Mouse (Mus musculus): ENCODE data around the gene Gm28038. TPM values are rescaled to one million over a fixed set of nuclear protein-coding genes. Genes with fewer than 3 reads are reported as not detected.

Gene Gm28038
- total RNA-seq, 1 experiment from 2014 or later: not detected

DNA sequence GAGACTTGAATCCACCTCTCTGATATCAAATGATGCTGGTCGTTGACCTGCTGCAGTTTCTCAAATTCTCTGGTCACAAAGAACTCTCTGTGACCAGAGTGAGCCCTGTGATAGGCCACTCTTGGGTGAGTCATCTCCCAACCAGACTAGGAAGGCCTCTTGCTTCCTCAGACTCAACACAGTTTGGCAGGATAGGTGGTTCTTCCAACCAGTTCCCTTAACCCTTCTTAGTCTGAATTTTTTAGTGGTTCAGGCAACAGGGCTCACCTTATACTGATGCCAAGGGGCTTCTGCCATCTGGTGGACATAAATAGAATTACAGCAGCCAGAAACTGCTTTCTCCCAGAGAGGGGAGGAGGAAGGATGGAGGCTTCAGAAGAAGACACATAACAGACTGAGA is 10.7 kb upstream of the Gm28038 start:
- ATAC-seq (ENCODE audit: extremely low read depth, insufficient number of reproducible peaks, low FRiP score, poor library complexity, severe bottlenecking): peak; percentile 75

DNA sequence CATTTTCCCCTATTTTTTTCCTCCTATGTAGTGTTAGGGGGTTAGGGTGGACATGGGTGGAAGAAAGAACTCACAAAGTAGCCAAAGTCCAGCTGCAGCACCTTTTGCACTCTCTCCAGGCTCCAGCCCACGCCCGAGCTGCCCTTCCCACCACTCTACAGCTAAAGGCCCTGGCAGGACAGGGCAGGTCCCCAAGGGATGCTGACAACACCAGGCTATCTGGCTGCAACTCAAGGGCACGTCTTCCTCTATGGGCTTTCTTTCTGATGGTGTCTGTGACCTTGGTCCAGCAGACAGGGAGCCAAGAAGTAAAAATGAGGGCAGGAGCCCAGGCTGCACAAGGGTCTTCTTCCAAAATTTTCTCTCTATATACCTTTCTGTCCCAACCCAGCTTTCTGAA is 808 bp downstream of the Gm28038 start:
- ATAC-seq (ENCODE audit: extremely low read depth, insufficient number of reproducible peaks, low FRiP score, poor library complexity, severe bottlenecking): no peak

DNA sequence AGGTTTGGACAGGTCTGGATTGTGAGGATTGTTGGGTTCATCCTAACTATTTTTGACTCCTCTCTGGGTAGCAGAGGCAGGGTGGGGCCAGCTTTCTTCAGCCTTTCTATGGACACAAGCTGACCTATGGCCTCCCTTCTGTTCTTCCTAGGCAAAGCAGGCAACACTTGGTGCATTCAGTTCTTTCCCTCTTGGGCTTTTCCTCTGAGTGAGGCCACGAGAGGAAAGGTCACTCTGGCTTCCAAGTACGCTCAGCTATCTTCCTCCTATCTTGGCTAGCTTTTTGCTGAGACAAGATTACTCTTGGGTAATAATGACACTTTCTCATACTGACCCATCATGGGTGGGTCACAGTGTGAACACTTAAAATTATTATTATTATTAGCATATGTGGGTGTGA is 2.4 kb downstream of the Gm28038 start:
- no peak for ATAC-seq (ENCODE audit: extremely low read depth, insufficient number of reproducible peaks, low FRiP score, poor library complexity, severe bottlenecking)

DNA sequence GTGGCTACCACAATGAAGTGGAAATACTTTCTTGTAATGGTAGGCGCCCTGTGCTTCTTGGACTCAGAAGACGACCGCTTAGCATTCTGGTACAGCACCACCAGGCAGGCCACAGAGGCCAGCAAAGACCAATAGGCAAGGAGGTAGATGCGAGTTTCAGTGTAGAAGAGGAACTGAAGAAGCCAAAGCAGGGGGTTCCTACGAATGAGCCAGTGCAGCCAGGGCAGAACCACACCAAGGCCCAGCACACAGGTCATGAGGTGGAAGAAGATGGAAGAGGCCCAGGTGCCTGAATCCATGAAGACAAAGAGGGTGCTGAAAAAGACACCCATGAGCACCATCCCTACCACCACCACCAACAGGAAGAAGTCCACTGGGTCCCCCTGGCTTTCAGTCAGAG is 4.2 kb downstream of the Gm28038 start:
- no peak for ATAC-seq (ENCODE audit: extremely low read depth, insufficient number of reproducible peaks, low FRiP score, poor library complexity, severe bottlenecking)

DNA sequence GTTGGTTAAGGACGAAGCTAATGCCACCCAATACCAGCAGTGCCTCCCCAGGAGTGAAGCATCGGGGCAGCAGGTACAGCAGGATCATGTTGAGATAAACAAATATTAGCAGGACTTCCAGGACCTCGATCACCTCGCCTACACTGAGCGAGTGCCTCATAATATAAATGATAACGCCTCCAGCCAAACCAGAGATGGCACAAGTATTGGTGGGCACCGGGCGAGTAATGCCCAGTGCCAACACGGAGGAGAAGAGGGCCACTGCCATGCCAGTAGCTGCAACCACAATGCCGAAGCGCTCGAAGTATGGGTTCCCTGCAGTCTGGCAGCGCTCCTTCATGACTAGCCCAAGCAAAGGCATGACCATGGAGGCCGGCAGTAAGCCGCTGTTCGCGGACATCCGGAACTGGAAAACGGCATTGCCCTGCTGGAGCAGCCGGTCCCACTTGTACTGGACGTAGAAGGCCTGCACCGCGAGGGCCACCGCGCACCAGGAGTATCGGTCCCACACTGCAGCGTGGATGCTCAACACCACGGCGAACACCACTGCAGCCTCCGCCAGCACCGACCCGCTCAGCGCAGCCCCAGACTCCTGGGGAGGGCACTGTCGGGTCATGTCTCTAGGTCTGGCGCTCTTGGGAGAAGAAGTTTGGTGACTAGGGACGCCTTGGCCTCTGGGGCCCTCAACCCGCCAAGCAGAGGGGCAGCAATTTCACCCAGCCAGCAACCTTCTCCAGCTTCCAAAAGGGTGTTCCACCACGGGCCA is 4.8 kb downstream of the Gm28038 start:
- no peak for ATAC-seq (ENCODE audit: extremely low read depth, insufficient number of reproducible peaks, low FRiP score, poor library complexity, severe bottlenecking)

DNA sequence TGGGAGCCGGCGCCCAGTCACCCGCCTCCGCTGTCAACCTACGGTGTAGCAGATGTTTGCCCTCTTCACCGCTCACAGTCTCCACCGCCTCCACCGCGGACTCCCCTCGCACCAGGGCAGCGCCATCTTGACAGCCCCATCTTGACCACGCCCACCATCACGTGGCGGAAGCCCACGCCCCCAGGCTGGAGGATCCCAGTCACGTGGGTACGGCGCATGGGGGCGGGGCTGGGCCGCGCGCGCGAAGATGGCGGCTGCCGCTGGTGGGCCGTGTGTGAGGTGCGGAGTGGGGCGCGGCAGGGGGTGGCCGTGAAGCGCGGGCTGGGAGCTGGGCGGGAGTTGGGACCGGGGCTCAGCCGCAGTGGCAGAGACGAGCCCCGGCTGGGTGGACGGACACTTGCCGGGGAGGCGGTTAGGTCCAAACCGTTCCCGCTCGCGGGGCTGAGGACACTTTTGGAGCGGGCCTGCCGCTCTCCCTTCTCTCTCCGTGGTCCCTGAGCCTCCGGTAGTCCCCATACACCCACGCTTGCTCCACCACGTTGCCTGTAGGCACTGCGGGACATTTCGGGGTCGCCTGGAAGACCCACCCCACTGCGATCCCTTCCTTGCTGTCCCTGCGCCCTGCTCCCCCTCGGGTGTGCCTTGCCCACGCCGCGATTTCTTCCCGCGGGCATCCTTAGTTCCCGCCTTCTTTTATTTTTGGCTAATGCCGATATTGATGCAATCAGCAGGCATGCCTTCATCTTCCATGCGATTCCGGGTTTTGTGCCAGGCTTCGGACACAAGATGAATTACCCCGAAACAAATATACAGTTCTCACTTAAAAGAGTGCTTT is 5.6 kb downstream of the Gm28038 start, which contains the start of the genes Dolk and Nup188:
Gene Dolk (minus strand): TSS at position 143 of the 835 bp plus-strand sequence.
Gene Nup188 (plus strand): TSS at position 206 of the 835 bp plus-strand sequence.
- peak; percentile 83 for ATAC-seq (ENCODE audit: extremely low read depth, insufficient number of reproducible peaks, low FRiP score, poor library complexity, severe bottlenecking)

DNA sequence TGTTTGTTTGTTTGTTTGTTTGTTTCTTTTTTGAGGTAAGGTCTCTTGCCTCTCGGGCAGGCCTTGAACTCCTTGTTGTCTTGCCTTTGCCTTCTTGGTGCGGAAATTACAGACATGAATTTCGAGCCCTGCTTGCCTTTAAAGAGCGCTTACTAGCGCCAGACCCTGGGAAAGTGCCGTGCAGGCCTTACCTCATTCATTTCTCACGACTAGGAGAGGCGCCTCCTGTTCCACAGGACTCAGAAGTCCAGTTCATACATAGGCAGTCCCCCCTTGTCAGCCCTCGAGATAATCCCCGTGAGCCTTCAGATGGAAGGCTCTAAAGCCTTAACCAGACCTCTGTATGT is 6.2 kb downstream of the Gm28038 start:
- no peak for ATAC-seq (ENCODE audit: extremely low read depth, insufficient number of reproducible peaks, low FRiP score, poor library complexity, severe bottlenecking)

DNA sequence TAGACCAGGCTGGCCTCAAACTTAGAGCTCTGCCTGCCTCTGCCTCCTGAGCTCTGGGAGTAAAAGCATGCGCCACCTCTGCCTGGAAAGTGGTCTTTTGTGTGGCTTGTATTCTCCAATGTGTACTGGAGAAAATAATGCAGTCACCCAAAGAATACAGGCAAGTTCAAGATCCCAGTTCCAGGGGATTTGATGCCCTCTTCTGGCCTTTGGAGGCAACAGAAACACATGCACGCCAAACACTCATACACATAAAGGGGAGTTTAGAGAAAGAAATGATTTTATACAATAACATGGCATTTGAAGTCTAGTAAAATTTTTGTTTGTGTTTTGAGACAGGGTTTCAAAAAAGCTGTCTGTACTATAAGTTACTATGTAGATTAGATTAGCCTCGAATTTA is 18.7 kb downstream of the Gm28038 start:
- no peak for ATAC-seq (ENCODE audit: extremely low read depth, insufficient number of reproducible peaks, low FRiP score, poor library complexity, severe bottlenecking)

DNA sequence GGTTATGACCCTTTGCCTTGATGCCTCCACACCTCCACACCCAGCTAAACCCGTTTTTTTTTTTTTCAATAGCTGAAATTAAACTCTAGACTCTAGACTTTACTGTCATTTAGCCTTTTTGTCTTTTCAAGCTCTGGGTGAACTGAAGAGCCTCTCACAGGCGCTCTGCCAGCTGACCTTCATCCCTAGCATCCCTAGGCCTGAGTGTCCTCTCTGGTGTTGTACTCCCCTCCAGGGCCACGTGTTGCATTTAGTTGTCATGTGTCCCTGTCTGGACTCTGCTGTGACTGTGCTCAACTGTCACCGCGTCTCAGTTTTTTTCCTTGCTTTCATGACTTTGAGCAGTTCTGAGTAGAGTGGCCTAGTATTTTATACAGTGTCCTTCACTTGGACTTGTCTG is 19.1 kb downstream of the Gm28038 start:
- ATAC-seq (ENCODE audit: extremely low read depth, insufficient number of reproducible peaks, low FRiP score, poor library complexity, severe bottlenecking): no peak

DNA sequence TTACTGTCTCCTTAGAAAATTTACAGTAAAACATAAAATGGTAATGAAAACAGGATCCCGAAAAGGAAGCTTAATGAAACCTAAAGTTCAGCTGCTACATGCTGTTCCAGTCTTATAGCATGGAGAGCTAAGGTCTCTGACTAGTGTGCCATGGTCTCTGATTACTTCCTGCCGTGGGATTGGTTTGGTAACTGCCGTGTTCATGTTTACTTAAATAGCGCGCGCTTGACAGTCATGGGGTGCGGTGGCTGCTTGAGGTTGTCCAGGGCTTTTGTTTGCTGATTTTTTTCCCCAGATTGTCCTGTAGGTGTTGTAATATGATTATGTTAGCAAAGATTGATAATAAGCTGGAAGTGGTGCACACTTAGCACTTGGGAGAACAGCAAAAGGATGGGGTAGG is 25.2 kb downstream of the Gm28038 start:
- no peak for ATAC-seq (ENCODE audit: extremely low read depth, insufficient number of reproducible peaks, low FRiP score, poor library complexity, severe bottlenecking)

DNA sequence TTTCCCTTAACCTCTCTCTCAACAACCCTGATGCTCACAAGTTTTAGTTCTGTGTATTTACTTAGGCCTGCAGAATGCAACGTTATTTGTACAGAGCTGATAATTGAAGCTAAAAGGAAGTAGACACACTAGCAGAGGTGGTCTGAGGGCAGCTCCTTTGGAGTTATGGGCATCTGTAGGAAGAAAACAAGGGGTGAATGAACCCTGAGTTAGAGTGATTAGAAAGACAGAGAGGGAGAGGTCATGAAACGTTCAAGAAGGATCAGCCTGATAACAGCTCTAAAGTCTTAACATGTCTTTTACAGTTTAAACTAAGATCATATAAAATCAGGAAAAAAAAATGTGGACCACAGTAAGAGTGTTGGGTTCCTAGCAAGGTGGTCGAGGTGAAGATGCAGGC is 28.5 kb downstream of the Gm28038 start:
- ATAC-seq (ENCODE audit: extremely low read depth, insufficient number of reproducible peaks, low FRiP score, poor library complexity, severe bottlenecking): no peak

DNA sequence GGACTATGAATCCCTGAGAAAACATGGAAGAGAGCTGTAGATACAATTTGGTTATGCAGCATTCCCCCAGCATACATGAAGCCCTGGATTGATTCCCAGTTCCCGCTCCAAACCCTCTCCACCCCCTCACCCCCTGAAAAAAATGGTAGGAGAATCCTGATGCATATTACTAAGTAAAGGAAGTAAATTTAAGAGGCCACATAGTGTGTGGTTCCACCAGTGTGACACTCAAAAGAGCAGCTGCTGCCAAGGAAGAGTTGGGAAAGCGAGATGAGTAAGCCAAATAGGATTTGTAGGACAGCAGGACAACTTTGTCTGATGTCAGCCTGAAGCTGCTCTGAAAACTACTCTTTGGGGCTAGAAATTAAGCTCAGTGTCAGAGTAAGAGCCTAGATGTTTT is 30.6 kb downstream of the Gm28038 start:
- ATAC-seq (ENCODE audit: extremely low read depth, insufficient number of reproducible peaks, low FRiP score, poor library complexity, severe bottlenecking): no peak

DNA sequence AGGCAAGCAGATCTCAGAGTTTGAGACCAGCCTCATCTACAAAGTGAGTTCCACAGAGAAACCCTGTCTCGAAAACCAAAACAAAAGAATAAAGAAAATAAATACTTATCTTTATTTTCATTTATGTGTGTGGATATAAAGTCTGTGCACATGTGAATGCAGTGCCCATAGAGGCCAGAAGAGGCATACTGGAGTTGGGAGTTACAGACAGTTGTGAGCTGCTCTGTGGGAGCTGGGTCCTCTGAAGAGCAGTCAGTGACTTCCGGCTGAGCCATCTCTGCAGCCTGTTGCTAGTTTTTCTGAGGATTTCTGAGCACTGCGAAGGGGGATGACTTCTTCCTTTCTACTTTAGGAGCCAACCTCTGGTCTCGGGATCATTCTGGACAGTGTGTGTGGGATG is 35.3 kb downstream of the Gm28038 start:
- no peak for ATAC-seq (ENCODE audit: extremely low read depth, insufficient number of reproducible peaks, low FRiP score, poor library complexity, severe bottlenecking)

DNA sequence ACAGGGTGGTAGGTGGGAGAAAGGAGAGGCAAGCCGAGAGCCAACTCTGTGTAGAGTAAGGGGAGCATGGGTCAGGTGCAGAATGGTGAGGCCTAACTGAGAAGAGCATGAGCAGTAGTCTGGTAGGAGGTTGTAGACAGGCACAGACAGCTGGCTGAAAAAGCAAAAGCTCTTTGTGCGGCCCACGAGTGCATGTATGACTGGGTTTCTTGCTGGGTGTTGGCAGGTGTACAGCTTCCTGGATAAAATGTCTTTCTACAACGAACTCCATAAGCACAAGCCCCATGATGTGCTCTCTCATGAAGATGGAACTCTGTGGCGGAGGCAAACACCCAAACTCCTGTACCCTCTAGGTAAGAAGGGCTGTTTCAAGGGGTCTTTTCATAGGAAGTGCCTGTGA is 36.1 kb downstream of the Gm28038 start:
- no peak for ATAC-seq (ENCODE audit: extremely low read depth, insufficient number of reproducible peaks, low FRiP score, poor library complexity, severe bottlenecking)

DNA sequence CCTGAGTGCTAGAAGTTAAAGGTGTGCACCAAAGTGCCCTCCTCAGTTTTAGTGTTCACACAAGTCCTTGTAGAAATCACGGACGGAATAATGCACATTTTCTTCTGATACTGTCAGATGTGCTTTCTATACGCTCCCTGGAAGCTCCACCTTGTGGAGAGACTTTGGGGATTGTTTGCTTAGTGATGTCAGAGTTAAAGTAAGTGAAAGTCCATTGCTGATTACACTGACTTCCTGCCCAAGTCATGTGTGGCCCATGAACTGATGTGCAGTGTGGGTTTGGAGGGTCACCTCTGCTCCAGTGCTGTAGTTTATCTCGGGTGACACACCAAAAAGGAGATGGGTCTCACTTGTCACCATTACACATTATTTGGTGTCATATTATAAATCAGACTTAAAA is 38.4 kb downstream of the Gm28038 start:
- ATAC-seq (ENCODE audit: extremely low read depth, insufficient number of reproducible peaks, low FRiP score, poor library complexity, severe bottlenecking): no peak

DNA sequence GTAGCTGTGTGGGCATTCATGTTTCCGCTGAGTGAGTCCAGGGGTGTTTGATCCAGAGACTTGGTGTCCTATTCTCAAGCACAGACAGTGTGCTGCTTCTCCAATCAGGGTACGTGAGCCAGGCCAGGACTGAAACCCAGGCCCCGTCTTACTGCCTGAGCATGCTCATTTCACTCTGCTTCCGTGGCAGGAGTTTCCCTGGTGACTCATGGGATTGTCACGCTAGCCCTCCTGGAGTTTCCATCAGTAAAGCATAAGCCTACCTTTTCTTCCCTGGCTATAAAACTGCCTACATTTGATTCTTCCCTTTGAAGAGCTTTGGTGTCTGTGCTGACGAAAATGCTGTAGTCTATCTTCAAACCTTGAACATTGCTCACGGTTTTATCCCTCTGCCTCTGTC is 42.3 kb downstream of the Gm28038 start:
- no peak for ATAC-seq (ENCODE audit: extremely low read depth, insufficient number of reproducible peaks, low FRiP score, poor library complexity, severe bottlenecking)

DNA sequence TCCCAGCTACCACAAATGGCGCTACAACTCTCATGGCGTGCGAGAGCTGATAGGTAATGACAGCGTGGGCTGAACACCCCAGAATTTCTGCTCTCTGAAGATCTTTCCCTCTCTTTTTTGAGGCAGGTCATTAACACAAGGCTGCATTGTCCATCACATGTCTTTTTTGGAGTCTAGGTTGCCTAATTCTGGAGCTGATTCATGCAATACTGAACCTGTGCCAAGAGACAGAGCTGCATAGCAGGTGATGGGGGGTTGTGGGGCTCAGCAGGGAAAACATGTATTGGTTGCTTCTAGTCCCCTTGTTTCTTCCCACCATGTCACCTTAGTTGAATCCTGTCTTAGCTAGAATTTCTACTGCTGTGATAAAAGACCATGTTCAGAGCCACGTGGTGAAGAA is 44.5 kb downstream of the Gm28038 start:
- ATAC-seq (ENCODE audit: extremely low read depth, insufficient number of reproducible peaks, low FRiP score, poor library complexity, severe bottlenecking): no peak

DNA sequence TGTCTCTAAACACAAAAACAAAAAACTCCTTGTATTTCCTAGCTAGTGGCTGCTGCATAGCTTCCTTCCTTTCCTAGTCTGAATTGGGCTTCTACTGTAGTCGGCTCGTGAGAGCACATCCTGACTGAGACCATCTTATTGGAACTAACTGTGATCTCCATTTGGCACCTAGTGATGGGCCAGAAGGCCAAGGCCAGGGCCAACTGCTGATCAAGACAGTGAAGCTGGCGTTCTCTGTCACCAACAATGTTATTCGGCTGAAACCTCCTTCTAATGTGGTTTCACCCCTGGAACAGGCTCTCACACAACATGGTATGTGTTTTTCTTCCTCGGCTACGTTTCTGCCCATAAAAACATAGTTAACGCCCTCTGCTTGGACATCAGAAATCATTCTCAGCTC is 46.4 kb downstream of the Gm28038 start:
- no peak for ATAC-seq (ENCODE audit: extremely low read depth, insufficient number of reproducible peaks, low FRiP score, poor library complexity, severe bottlenecking)

DNA sequence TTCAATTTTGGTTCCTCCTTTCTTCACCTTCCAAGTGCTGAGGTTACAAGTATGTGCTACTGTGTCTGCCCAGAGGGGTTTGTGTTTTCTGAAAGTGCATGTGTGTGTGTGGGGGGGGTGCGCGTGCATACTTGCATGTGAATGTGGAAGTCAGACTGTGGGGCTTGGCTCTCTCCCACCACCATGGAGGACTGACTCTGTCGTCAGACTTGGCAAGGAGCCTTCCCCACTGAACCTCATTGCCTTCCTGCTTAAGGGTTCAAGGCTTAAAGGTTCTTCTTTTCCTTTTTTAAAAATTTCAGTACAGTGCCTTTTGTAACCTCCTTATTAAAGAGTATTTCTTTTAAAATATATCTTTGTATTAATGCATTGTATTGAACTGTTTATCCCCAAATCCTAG is 47.9 kb downstream of the Gm28038 start:
- ATAC-seq (ENCODE audit: extremely low read depth, insufficient number of reproducible peaks, low FRiP score, poor library complexity, severe bottlenecking): no peak

DNA sequence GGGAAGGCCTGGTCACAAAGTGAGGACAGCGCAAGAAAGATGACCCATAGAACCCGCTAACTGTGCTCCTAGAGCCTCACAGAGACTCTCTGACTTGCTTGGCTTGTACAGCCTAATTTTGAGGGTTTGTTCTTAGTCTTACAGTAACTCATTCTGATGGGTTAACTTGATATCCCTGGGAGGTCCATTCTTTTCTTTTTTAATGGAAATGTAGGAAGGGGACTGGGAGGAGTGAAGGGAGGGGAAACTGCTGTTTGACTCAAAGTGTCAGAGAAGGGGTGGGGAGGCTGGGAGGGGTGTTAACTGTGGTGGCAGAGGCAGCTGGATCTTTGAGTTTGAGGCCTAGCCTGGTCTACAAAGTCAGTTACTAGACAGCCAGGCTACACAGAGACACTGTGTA is 54.5 kb downstream of the Gm28038 start:
- ATAC-seq (ENCODE audit: extremely low read depth, insufficient number of reproducible peaks, low FRiP score, poor library complexity, severe bottlenecking): no peak
